Mouse (Mus musculus) layer of hippocampus, adult 9-10 months (tissue): ENCODE measurements around the gene Atxn2l.

Source experiments
- DNase-seq: peaks from one replicate; pipeline ENCODE4 v3.0.0; 2022; ENCODE audit warnings: low spot score

Gene Atxn2l

DNA sequence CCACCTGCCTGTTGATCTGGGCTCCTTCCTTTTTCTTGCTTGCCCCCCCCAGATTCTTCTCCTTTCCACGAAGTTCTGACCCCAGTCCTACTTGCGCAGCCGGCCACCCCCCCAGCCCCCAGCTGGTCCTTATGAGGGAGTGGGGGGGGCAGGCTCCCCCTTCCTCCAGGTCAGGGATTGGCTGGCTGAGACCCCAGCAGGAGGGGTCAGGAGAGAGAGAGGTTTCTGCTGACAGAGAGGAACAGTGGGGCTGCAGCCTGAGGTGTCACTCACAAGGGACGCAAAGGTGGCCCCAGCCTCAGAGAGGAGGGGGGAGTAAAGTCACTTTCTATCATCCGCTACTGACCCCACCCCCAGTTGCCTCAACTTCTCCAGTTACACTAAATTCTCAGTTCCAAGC, 40.2 kb downstream of the Atxn2l start, which contains the start of gene Atp2a1:
Gene Atp2a1 (minus strand): TSS at position 105 of the 400 bp plus-strand sequence.
- no peak for DNase-seq

DNA sequence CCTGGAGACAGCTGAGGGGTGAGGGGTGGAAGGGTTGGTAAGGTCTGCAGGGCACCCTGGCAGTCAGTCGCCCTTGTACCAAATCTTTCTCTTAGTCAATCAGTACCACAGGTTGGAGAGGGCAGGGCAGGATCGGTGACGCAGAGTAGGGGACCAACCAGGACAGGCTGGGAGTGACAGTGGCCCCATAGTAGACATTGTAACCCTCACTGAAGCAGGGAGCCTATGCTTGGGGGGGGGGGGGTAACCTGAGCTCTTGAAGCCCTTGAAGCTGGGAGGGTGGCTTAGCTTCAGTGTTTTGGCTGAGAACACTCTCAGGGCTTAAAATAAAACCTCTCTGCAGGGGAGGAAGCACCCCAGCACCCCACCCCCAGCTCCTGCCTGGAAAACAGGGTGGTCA, 41.6 kb downstream of the Atxn2l start:
- DNase-seq, result no peak

DNA sequence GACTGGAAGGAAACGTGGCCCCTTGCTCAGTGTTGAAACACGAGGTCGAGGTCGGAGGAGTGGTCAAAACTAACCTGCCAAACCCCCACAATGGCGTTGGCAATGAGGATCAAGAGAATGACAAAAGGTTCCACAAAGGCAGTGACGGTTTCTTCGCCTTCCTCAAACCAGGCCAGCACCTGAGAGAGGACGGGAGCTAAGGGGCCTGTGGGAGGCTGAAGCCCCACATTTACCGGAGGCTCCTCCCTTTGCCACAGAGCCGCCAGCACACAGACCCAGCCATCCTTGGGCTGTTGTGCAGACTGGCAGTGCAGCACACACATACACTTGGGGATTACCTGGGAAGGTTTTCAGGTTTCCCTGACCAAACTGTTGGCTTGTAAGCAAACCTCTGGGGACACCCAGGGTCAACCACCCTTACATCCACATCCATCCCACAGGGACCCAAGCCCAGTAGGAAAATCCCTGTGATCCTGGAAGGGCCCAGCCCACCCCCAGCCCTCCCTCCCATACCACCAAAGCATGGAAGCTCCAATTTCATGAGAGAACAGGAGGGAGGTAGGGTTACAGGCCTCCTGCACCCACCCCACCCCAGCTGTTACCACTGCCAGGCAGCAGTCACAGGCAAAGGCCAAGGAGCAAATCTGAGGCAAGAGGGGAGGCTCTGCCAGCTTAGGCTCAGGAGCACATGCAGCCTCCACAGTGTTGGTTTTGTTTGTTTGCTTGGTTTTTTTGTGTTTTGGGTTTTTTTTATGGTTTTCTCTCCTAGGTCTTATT, 42.4 kb downstream of the Atxn2l start:
- no peak for DNase-seq

DNA sequence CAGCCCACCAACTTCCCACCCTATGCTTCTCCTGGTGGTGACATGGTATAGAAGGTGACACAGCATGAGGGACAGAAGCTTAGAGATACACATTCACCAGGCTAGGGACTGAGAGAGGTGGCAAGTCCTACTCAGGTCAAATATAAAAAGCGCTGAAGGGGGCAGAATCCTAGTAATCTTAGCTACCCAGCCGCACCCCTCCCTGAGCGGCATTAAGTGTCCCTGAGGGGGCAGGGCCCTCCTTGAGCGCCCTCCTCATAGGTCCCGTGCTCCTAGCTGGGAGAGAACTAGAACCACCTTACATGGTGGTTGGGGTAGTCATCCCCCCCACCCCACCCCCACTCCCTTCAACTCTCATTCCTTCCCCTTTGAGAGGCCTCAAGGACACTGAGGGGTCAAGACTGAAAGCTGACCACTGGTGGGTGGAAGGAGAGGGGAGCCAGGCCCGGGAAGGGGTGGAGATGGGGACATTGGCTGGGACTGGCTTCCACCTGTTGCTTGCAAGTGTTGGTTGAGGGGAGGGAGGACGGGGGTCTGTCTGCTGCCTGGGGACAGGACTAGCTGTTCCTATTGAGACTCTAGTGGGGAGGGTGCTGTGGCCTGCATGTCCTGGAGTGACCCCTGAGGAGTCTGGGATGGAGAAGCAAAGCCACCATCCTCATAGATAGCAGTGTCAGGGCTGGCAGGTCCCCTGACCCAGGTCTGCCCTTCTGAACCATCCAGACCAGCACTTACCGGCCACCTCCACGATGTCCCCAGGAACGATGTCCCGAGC, 44.2 kb downstream of the Atxn2l start:
- DNase-seq, result no peak

DNA sequence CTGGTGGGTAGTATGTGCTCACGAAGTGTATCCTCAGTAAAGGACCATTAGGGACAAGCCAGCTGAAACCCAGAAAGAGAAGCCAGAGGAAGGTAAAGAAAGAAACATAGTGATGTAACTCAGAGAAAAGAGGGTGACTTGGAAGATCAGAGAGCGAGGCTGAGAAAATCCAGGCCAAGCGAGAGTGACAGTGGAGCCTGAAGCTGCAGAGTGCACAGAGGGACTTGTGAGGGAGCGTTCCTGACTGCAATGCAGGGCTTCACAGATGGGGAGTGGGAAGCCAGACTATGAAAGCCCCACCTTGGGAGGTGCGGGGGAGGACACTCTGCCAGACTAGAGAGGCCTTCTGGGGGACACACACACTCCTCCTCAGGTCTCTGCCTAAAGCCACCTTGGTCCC, 45.0 kb downstream of the Atxn2l start:
- DNase-seq, result no peak

DNA sequence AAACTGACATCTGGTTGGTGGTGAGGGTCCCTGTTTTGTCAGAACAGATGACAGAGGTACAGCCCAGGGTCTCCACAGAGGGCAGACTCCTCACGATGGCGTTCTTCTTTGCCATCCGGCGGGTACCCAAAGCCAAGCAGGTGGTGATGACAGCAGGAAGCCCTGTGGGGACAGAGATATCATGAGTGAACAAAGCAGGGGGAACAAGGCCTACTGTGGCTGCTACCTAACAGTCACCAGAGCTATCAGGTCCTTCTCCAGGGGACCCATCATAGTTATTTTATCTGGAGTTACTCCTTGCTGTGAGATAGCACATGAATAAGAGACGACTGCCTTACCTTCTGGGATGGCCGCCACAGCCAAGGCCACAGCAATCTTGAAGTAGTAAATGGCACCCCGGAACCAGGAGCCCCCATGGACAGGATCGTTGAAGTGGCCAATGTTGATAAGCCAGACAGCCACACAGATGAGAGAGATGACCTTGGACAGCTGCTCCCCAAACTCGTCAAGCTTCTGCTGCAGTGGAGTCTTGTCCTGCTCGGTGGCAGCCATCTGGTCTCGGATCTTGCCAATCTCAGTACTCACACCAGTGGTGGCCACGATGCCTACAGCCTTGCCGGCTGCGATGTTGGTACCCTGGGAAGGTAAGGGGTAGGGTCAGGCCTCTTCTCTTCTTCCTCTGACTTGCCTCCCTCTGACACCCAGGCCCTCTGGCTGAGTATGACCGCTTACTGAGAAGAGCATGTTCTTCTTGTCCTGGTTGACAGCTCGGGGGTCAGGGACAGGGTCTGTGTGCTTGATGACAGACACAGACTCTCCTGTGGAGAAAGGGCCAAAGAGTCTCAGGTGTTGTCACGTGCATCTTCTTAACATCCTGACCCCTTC, 46.6 kb downstream of the Atxn2l start:
- DNase-seq, result no peak

DNA sequence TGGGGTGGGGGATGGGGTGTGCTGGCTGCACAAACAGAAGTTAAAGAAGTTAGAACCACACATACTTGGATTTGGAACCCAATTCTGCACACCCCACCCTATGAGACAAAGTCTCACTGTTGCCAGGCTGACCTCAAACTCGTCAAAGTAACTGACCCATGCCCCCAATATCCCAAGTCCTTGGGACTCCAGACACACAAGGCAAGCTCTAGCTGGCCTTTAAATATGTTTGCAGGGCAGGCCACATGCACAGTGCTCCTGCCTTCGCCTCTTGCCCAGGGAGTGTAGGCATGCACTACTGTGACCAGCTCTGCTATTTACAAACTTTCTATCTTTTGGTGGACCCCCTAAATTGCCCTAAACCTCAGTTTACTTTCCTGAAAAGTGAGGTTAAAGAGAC, 48.0 kb downstream of the Atxn2l start:
- DNase-seq, result no peak

DNA sequence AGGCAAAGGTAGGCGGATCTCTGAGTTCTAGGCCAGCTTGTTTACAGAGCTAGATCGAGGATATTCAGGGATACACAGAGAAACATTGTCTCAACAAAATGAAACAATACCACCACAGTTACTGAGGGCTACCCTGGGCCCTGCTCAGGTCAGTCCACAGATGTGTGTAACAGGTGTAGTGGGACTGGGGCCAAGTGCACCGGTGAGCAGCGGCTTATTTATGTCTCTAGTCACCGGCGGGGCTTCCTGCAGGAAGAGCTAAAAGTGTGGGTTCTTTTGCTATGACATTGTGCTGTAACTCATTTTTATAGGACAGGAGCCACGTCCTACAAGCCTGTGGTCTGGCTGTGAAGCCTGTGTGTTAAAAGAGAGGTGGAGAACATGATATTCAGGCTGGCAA, 49.4 kb downstream of the Atxn2l start:
- no peak for DNase-seq

DNA sequence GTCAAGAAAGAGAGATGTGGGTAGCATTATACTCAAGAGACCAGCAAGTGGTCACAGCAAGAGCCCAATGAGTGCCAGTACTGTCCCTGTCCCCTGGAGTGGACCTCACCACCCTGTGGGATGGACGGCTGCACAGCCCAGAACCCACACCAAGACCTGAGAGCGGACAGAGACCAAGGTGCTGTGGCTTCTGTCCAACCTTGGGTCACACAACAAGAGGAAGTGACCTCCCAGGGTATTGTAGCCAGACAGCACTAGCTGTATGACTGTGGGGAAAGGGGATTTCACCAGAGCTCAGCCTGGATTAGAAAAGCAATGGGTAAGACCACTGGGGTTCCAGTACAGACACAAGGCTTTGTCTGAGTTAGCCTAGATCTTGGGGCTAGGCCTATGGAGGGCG, 51.0 kb downstream of the Atxn2l start:
- no peak for DNase-seq

DNA sequence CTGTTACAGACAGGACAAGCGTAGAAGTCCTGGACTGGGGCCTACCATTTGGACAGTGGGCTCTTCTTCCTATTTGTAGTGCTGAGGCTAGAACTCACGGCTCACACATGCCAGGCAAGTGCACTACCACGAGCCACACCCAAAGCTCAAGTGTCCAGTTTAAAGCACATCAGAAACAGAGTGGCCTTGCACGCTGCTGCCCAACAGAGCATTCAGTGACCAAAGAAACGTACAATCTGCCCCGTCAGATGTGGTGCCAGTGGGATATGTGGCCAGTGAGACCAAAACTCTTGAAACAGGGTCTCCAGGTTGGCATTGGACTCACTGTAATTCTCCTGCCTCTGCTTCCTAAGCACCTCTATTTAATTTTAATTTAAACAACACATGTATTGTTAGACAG, 52.6 kb downstream of the Atxn2l start:
- DNase-seq, result no peak

DNA sequence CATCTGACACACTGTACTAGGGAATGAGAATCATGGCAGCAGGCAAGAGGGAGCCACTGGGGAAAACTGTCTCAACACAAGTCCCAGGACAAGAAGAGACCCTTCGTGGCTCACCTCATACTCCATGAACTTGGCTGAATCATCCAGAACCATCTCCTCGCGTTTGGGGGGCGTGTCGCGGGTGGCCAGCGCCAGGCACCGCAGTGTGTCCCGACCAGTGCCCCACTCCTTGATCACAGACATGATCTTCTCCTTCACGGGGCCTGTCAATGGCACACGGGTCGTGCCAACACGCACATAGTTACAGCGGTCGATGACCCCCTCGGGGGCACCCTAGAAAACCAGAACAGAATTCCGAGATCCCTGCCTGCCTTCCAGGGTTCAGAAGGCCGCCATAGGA, 53.2 kb downstream of the Atxn2l start:
- no peak for DNase-seq

DNA sequence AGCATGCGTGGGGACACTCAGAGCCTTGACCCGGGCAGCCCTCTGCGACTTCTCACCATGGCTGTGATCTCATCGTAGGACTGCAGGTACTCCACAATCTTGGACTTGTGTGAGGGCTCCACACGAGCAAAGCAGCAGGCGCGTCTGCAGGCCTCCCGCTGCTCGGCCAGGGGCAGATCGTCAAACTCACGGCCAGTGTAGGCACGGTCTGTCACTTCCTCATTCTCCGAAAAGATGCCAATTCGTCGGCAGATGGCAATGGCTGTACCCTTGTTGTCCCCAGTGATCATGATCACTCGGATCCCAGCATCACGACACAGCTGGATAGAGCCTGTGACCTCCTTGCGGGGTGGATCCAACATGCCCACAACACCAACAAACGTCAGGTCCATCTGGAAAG, 54.8 kb downstream of the Atxn2l start:
- no peak for DNase-seq

DNA sequence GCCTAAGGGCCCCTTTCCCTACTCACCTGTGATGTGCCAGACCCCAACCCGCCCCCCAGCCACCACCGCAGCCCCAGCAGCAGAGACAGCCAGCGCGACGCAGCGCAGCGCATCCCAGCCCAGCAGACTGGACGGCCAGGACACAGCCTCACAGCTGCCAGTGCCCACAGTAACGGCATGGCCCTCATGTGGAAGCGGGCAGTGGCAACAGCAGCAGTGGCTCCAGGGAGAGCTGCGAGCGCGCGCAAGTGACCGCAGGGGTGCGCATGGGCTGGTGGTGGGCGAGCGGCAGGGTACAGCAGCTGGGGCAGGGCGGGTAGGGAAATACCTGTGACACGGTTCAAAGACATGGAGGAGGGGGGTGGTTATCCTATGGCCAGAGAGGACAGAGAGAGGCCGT, 57.0 kb downstream of the Atxn2l start:
- no peak for DNase-seq

DNA sequence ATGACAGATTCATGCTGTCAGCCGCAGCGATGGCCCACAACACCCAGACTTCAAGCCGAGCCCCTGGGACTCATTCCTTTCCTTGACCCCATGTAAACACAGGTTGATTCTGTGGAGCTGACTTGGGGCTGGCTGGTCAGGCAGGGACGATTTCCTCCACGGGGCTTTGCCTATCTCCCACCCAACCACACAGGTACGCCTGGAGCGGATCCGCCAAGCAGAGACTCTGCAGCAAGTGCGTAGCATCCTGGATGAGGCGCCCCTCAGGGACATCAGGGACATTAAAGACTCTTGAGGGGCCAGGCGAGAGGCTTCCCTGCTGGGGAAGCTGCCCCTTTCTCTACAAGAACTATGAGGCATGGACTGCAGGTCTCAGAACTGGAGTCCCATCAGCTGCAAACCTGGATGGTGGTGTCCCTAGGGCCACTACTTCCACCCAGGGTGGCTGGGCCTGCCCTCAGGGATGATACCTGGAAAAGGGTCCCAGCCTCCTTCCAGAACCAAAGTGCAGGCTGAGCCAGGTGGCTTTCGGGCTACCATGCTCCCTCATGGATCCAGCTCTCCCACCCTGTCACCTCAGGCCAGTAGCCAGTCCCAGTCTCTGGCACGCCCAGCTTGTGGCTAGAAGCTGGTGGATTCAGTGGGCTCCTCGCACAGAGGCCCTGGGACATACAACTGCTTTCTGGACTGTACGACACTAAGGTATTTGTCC, 58.0 kb downstream of the Atxn2l start:
- DNase-seq, result no peak

DNA sequence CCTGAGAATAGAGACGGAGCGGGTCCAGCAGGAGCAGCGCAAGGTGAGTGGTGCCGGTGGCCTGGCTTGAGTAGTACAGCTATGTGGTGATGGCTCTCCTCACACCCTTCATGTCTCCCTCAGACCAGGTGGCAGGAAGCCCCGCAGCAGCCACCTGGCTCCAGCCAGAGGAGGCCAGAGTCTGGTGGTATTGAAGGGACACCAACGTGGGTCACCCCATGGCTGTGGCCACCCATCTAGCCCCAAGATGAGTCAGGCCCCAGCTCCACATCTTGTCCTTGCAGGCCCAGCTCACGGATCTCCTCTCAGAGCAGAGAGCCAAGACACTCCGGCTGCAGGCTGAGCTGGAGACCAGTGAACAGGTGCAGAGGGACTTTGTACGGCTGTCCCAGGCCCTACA, 58.7 kb downstream of the Atxn2l start:
- no peak for DNase-seq

DNA sequence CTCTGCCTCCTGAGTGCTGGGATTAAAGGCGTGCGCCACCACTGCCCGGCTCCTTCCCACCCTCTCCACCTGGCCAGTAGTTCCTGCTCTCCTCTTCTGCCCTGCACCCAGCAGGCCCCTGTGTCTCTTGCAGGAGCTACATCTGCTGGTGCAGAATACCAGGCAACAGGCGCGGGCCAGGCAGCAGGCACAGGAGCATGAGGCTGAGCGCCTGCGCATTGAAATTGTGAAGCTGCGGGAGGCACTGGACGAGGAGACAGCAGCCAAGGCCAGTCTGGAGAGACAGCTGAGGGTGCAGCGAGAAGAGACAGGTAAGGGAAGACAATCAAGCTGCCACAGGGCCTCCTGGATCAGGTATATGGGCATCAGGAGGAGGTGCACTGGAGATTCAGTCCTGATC, 59.2 kb downstream of the Atxn2l start:
- no peak for DNase-seq
